Mouse (Mus musculus): ENCODE measurements around the gene Zhx3. TPM values are rescaled to one million over a fixed set of nuclear protein-coding genes. Genes with fewer than 3 reads are reported as not detected.

Zhx3 gene
- total and polyA plus RNA-seq, 3 experiments = 7.9 to 36.8 (median 36.7) TPM

DNA sequence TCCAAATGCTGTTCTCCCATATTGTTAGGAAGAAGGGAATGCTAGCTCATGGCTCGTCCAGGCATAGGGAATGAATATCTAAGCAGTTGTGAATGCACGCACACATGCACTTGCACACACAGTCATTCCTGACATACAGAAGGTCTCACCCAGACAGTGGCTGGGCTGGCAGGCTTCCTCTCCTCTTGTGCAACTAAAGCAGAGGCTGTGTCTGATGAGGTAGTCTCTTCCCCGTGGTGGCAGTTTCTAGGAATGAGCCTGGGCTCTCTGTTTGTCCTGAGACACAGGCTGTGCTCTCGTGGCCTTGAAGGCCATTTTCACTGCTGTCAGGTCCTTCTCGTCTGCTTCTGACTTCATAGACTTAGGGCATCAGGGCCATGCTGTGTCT lies 128.0 kb downstream of the Zhx3 start:
- no peaks in the 10 kb centered on the region for H3K27me3 ChIP-seq (ENCODE audit: control insufficient read depth, insufficient read depth, low read length)
- peaks cover 17% of the 10 kb centered on the region for H3K79me2 ChIP-seq (replicated peaks; ENCODE audit: control insufficient read depth, insufficient read depth, low read length)
- DNase-seq = no peak
- peaks cover 49% of the 10 kb centered on the region for H3K36me3 ChIP-seq (ENCODE audit: control insufficient read depth, insufficient read depth, low read length)
- peaks cover 58% of the 10 kb centered on the region for H3K4me1 ChIP-seq (ENCODE audit: control insufficient read depth, insufficient read depth, low read length)
- 46% methylated on average over 5 of the region's 5 CpGs for WGBS
- no peak overlapping the region; the same call in 1 of the 2 replicates for H3K4me3 ChIP-seq
- TF ChIP-seq EP300 (IDR thresholded peaks at IDR 0.05; ENCODE audit: insufficient read depth, low read depth, low read length) (no peak), POLR2A (IDR thresholded peaks at IDR 0.05; ENCODE audit: insufficient read depth, low read depth, low read length) (no peak), CTCF (IDR thresholded peaks at IDR 0.05) (no peak)
- intact Hi-C loops (cut with DNase I) = loop anchor here (2.0 kb wide), 1 partner anchor 14 kb away; the partner anchor contains the start of gene Plcg1
- peak overlapping the region; percentile 83 for H3K27ac ChIP-seq
- no peak overlapping the region for H3K9ac ChIP-seq (ENCODE audit: low read depth, low read length)

DNA sequence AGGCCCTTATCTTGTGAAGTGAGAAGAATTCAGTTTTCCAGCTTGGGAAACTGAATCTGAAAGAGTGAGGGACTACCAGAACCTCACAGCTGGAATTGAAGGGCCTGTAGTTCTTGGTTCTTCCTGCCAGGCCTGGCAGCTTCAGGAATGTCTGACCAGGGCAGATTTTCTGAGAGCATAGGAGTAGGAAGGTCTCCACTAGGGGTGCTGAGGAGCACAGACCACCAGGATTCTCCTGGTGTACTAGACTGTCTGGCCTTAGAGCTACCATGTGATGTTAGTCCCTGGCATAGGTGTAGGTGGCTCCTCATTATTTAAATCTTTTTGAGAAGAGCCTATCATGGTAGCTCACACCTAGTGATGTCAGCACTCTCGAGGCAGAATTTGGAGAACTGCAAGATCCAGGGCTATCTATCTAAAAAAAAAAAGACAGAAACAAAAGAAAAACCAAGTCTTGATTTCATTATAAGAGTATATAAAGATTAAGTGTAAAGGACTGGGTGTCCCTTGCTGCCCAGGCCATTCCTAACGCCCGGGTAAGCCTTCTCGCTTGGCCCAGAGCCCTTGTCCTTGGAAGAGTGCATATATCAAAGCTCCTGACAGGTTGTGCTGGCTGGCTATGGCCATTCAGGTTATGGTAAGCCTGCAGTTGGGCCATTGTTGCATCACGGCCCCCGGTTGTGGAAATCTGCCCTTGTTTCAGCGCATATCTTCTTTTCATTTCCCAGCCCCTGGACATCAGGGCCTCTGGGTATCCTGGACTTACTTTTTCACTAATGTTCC lies 128.6 kb downstream of the Zhx3 start:
- no peak for TF ChIP-seq POLR2A (IDR thresholded peaks at IDR 0.05; ENCODE audit: insufficient read depth, low read depth, low read length)
- TF ChIP-seq EP300 (IDR thresholded peaks at IDR 0.05; ENCODE audit: insufficient read depth, low read depth, low read length) = 0 out of 2 replicates have a peak, but pooled peaks have one; percentile 50
- TF ChIP-seq CTCF (IDR thresholded peaks at IDR 0.05) = peak; percentile 88
- intact Hi-C loops (cut with DNase I) = loop anchor here (2.0 kb wide), 1 partner anchor 13 kb away; the partner anchor contains the start of gene Plcg1
- H3K4me1 ChIP-seq (ENCODE audit: control insufficient read depth, insufficient read depth, low read length) = peaks cover 62% of the 10 kb centered on the region
- H3K9ac ChIP-seq (ENCODE audit: low read depth, low read length) = peak overlapping the region; percentile 23
- no peak overlapping the region for H3K4me3 ChIP-seq
- H3K27ac ChIP-seq = peak overlapping the region; percentile 83
- peak; percentile 74 to 77 for DNase-seq
- peaks cover 17% of the 10 kb centered on the region for H3K79me2 ChIP-seq (replicated peaks; ENCODE audit: control insufficient read depth, insufficient read depth, low read length)
- H3K36me3 ChIP-seq (ENCODE audit: control insufficient read depth, insufficient read depth, low read length) = peaks cover 53% of the 10 kb centered on the region
- 65% methylated on average over 7 of the region's 7 CpGs for WGBS
- no peaks in the 10 kb centered on the region for H3K27me3 ChIP-seq (ENCODE audit: control insufficient read depth, insufficient read depth, low read length)

DNA sequence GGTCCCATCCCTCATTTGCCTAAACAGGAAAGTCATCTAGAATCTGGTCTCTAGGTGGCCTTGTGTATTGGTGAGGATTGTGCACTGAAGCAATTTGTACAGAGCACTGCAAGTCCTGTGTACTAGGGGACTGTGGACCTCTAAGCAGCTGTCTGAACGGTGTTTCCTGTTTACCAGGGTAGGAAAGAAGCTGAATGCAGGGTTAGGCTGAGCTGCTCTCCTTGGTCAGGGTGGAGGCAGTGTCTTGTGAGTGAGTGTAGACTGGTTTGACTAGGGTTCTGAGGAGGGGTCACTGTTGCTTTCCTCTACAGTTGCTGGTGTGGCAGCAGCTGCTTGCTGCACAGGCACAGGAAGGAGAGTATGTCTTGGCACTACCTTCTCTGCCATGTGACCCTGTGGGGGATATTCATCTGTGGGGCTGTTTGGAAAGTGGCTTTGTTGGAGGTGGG lies 130.6 kb downstream of the Zhx3 start:
- Histone ChIP-seq H3K4me3 (no peak overlapping the region), H3K27me3 (ENCODE audit: control insufficient read depth, insufficient read depth, low read length) (no peaks in the 10 kb centered on the region), H3K4me1 (ENCODE audit: control insufficient read depth, insufficient read depth, low read length) (peaks cover 70% of the 10 kb centered on the region), H3K9ac (ENCODE audit: low read depth, low read length) (peak overlapping the region; percentile 3; the same call in 1 of the 2 replicates), H3K36me3 (ENCODE audit: control insufficient read depth, insufficient read depth, low read length) (peaks cover 62% of the 10 kb centered on the region), H3K79me2 (replicated peaks; ENCODE audit: control insufficient read depth, insufficient read depth, low read length) (peaks cover 15% of the 10 kb centered on the region), H3K27ac (peak overlapping the region; percentile 83)
- intact Hi-C loops (cut with DNase I) = no loop called here
- 17% methylated on average over 1 of the region's 1 CpGs for WGBS
- peak in 1 of 2 experiments; percentile 26 for DNase-seq
- TF ChIP-seq POLR2A (IDR thresholded peaks at IDR 0.05; ENCODE audit: insufficient read depth, low read depth, low read length) (peak; percentile 29; the same call in 1 of the 2 replicates), CTCF (IDR thresholded peaks at IDR 0.05) (no peak), EP300 (IDR thresholded peaks at IDR 0.05; ENCODE audit: insufficient read depth, low read depth, low read length) (peak; percentile 50)

DNA sequence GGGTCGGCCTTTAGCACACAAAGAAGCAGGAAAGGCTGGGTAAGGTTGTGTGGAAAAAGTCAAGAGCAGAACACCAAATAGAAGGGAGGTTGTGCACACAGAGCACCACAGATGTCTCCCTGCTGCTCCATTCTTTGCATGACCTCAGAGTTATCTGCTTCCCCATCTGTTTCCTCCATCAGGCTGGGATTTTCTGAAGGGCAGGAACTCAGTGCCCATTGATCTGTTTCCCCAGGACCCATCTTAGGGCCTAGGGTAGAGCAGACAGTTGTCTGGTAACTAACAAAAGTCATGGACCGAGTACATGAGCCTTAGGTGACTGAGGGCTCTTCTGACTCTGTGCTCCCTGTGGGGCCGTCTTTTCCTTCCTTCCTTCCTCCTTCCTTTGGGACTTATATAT lies 131.2 kb downstream of the Zhx3 start:
- no peaks in the 10 kb centered on the region for H3K27me3 ChIP-seq (ENCODE audit: control insufficient read depth, insufficient read depth, low read length)
- TF ChIP-seq POLR2A (IDR thresholded peaks at IDR 0.05; ENCODE audit: insufficient read depth, low read depth, low read length) = 0 out of 2 replicates have a peak, but pooled peaks have one; percentile 8
- peak; percentile 50; the same call in 1 of the 2 replicates for TF ChIP-seq EP300 (IDR thresholded peaks at IDR 0.05; ENCODE audit: insufficient read depth, low read depth, low read length)
- TF ChIP-seq CTCF (IDR thresholded peaks at IDR 0.05) = no peak
- no peak overlapping the region for H3K4me3 ChIP-seq
- peak overlapping the region; percentile 83 for H3K27ac ChIP-seq
- peaks cover 60% of the 10 kb centered on the region for H3K36me3 ChIP-seq (ENCODE audit: control insufficient read depth, insufficient read depth, low read length)
- no peak overlapping the region for H3K9ac ChIP-seq (ENCODE audit: low read depth, low read length)
- 38% methylated on average over 3 of the region's 3 CpGs for WGBS
- DNase-seq = no peak
- H3K4me1 ChIP-seq (ENCODE audit: control insufficient read depth, insufficient read depth, low read length) = peaks cover 69% of the 10 kb centered on the region
- intact Hi-C loops (cut with DNase I) = no loop called here
- H3K79me2 ChIP-seq (replicated peaks; ENCODE audit: control insufficient read depth, insufficient read depth, low read length) = peaks cover 13% of the 10 kb centered on the region

DNA sequence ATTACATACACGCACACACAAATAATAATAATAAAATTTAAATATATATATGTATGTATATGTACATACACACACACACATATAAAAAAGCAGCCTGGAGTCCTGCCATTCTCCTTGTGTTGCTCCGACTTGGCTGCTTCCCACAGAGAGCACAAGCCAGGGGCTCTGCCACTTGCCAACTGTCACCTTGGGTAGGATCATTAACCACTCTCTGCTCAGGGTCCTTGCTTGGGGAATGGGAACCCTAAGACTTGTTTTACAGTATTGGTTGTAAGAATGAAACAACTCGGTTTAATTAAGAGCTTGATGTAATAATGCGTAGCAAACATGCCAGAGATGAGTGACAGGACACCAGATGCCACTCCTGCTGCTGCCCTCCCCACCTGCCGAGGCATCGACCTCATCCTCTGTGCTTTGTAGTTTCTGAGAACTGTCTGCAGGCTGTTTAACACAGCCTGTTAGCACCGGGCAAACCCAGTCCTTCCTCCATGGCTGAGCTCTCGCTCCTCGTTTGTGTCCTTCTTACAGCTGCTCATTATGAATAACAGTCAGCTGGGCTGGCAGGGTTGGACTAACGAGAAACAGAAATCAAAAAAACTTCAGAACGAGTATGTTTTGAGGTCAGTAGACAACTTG lies 132.2 kb downstream of the Zhx3 start:
- TF ChIP-seq CTCF (IDR thresholded peaks at IDR 0.05) (no peak), POLR2A (IDR thresholded peaks at IDR 0.05; ENCODE audit: insufficient read depth, low read depth, low read length) (no peak), EP300 (IDR thresholded peaks at IDR 0.05; ENCODE audit: insufficient read depth, low read depth, low read length) (no peak)
- Histone ChIP-seq H3K79me2 (replicated peaks; ENCODE audit: control insufficient read depth, insufficient read depth, low read length) (peaks cover 15% of the 10 kb centered on the region), H3K4me1 (ENCODE audit: control insufficient read depth, insufficient read depth, low read length) (peaks cover 68% of the 10 kb centered on the region), H3K36me3 (ENCODE audit: control insufficient read depth, insufficient read depth, low read length) (peaks cover 60% of the 10 kb centered on the region), H3K27ac (peak overlapping the region; percentile 83), H3K27me3 (ENCODE audit: control insufficient read depth, insufficient read depth, low read length) (no peaks in the 10 kb centered on the region), H3K4me3 (no peak overlapping the region), H3K9ac (ENCODE audit: low read depth, low read length) (peak overlapping the region; percentile 7; the same call in 1 of the 2 replicates)
- intact Hi-C loops (cut with DNase I) = no loop called here
- DNase-seq = no peak
- WGBS = 41% methylated on average over 11 of the region's 11 CpGs
